Mouse (Mus musculus) neural tube, embryonic 13.5 days (tissue): Measurements from ENCODE around the gene 2310050C09Rik. TPM values are rescaled to one million over a fixed set of nuclear protein-coding genes. Genes with fewer than 3 reads are reported as not detected.

Experiments
- polyA plus RNA-seq: library from polyadenylated mRNA; unstranded; fragments of >200 nt; fragmentation: Nextera tagmentation; extraction: Ambion mirVana; gene quantifications from 2 replicates; pipeline ENCODE4 v1.2.1, GENCODE M21; 2015

Gene 2310050C09Rik
- polyA plus RNA-seq, 1 experiment from 2014 or later = not detected

Other genes starting within 250 kb of the 2310050C09Rik start
- not detected in 2 replicates for gene Lce6a, start 248.6 kb downstream of the 2310050C09Rik start, polyA plus RNA-seq
- gene Lce1a1, start 221.9 kb downstream of the 2310050C09Rik start, polyA plus RNA-seq = not detected in 2 replicates
- gene Lce1b, start 213.3 kb downstream of the 2310050C09Rik start, polyA plus RNA-seq = not detected in 2 replicates
- not detected in 2 replicates for gene Lce1a2, start 199.9 kb downstream of the 2310050C09Rik start, polyA plus RNA-seq
- not detected in 2 replicates for gene Lce1c, start 191.0 kb downstream of the 2310050C09Rik start, polyA plus RNA-seq
- not detected in 2 replicates for gene Lce1d, start 183.0 kb downstream of the 2310050C09Rik start, polyA plus RNA-seq
- not detected in 2 replicates for gene Lce1e, start 161.1 kb downstream of the 2310050C09Rik start, polyA plus RNA-seq
- not detected in 2 replicates for gene Lce1f, start 149.9 kb downstream of the 2310050C09Rik start, polyA plus RNA-seq
- gene Gm38119, start 131.1 kb downstream of the 2310050C09Rik start, polyA plus RNA-seq = not detected in 2 replicates
- not detected in 2 replicates for gene Lce1g, start 117.9 kb downstream of the 2310050C09Rik start, polyA plus RNA-seq
- gene Lce1h, start 105.2 kb downstream of the 2310050C09Rik start, polyA plus RNA-seq = not detected in 2 replicates
- gene Lce1i, start 91.3 kb downstream of the 2310050C09Rik start, polyA plus RNA-seq = not detected in 2 replicates
- gene Lce1j, start 79.7 kb downstream of the 2310050C09Rik start, polyA plus RNA-seq = not detected in 2 replicates
- gene Lce1k, start 62.3 kb downstream of the 2310050C09Rik start, polyA plus RNA-seq = not detected in 2 replicates
- gene Kprp, start 43.0 kb downstream of the 2310050C09Rik start, polyA plus RNA-seq = not detected in 2 replicates
- gene Lce1l, start 18.9 kb downstream of the 2310050C09Rik start, polyA plus RNA-seq = not detected in 2 replicates
- not detected in 2 replicates for gene Lce3a, start 56.0 kb upstream of the 2310050C09Rik start, polyA plus RNA-seq
- gene Lce3b, start 62.8 kb upstream of the 2310050C09Rik start, polyA plus RNA-seq = not detected in 2 replicates
- not detected in 2 replicates for gene Lce3c, start 74.3 kb upstream of the 2310050C09Rik start, polyA plus RNA-seq
- not detected in 2 replicates for gene Lce3d, start 87.2 kb upstream of the 2310050C09Rik start, polyA plus RNA-seq
- not detected in 2 replicates for gene Lce3e, start 96.8 kb upstream of the 2310050C09Rik start, polyA plus RNA-seq
- 0.46 TPM in 1 of 2 replicates, not detected in the other for gene Lce3f, start 122.0 kb upstream of the 2310050C09Rik start, polyA plus RNA-seq
- 0.59 TPM in 1 of 2 replicates, not detected in the other for gene Crct1, start 145.5 kb upstream of the 2310050C09Rik start, polyA plus RNA-seq
- not detected in 2 replicates for gene Lce1m, start 148.8 kb upstream of the 2310050C09Rik start, polyA plus RNA-seq
- not detected in 2 replicates for gene Gm4858, start 198.6 kb upstream of the 2310050C09Rik start, polyA plus RNA-seq